Mouse (Mus musculus) lung, adult 2 months (tissue): ENCODE data around the gene Bag6.

Experiments used
- CTCF ChIP-seq: fragments of 200-500 bp; IDR thresholded peaks from 2 replicates; pipeline ENCODE4 v1.5.1; 2011; ENCODE audit warnings: mild to moderate bottlenecking, low read length, control low read depth; ENCODE audit not compliant: insufficient read depth
- POLR2A ChIP-seq: fragments of 200-500 bp; IDR thresholded peaks from 2 replicates; pipeline ENCODE4 v1.6.1; 2011; ENCODE audit warnings: low read depth, mild to moderate bottlenecking, control low read depth, low read length, borderline replicate concordance; ENCODE audit errors: extremely low read depth

DNA sequence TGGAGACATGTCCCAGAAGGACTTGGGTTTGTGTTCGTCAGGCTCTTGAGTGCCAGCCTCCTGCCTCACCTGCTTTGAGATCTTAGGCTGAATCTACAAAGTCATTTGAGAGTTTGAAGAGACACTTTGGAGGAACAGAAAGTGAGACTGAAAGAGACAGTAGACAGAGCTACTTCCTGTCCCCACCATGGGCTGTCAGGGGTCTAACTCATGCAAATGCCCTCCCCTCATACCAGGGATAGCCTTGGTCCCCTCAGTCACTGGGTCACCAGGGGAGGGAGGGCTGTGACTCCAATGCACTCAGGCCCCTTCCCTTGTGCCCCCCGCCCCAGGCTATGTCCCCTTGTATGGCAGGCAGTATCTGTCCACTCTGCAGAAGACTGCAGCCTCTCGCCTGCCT, 38.4 kb downstream of the Bag6 start:
- TF ChIP-seq POLR2A (no peak), CTCF (no peak)
